Mouse (Mus musculus) forebrain, embryonic 10.5 days (tissue): Measurements from ENCODE around the gene Snrpd2. TPM values are rescaled to one million over a fixed set of nuclear protein-coding genes. Genes with fewer than 3 reads are reported as not detected.

Experiments used
- DNase-seq: peaks from one replicate; pipeline ENCODE4 v3.0.0-alpha.2; 2017; ENCODE audit warnings: low spot score; ENCODE audit errors: extremely low spot score
- H3K27ac ChIP-seq: fragments of 300-500 bp; sonication (generic); 2 replicates; pipeline ENCODE4 v1.5.1; 2016; ENCODE audit warnings: mild to moderate bottlenecking
- H3K27me3 ChIP-seq: fragments of 300-500 bp; sonication (generic); 2 replicates; pipeline ENCODE4 v1.6.1; 2016; ENCODE audit warnings: mild to moderate bottlenecking; ENCODE audit not compliant: poor library complexity, severe bottlenecking
- H3K36me3 ChIP-seq: fragments of 300-500 bp; sonication (generic); replicated peaks from 2 replicates; pipeline ENCODE4 v1.6.1; 2016; ENCODE audit warnings: mild to moderate bottlenecking, moderate library complexity
- H3K4me1 ChIP-seq: fragments of 300-500 bp; sonication (generic); 2 replicates; pipeline ENCODE4 v1.6.1; 2016
- H3K4me3 ChIP-seq: fragments of 300-500 bp; sonication (generic); 2 replicates; pipeline ENCODE4 v1.5.1; 2016; ENCODE audit warnings: mild to moderate bottlenecking, moderate library complexity
- H3K9me3 ChIP-seq: fragments of 300-500 bp; sonication (generic); 2 replicates; pipeline ENCODE4 v1.6.1; 2016; ENCODE audit warnings: mild to moderate bottlenecking, moderate library complexity
- WGBS: fragments of 180-500 bp; shearing (Covaris S2); methylation state at CpG from one replicate; pipeline ENCODE4 v1.1.7; 2016; 5-methylcytosine and 5-hydroxymethylcytosine counted together
- polyA plus RNA-seq: library from polyadenylated mRNA; unstranded; fragments of >200 nt; fragmentation: Nextera tagmentation; extraction: Ambion mirVana; gene quantifications from 2 replicates; pipeline ENCODE4 v1.2.1, GENCODE M21; 2016

The Snrpd2 gene
- polyA plus RNA-seq, 1 experiment from 2014 or later, result 193 TPM

- whole genome bisulfite sequencing, result 4% methylated on average over 17 of the region's 17 CpGs
- Histone ChIP-seq H3K9me3 (no peaks in the 10 kb centered on the region), H3K27me3 (peaks cover 60% of the 10 kb centered on the region), H3K36me3 (no peaks in the 10 kb centered on the region), H3K27ac (peak overlapping the region; percentile 74; the same call in 1 of the 2 replicates), H3K4me3 (peak overlapping the region; percentile 51), H3K4me1 (peaks cover 38% of the 10 kb centered on the region)
- DNase-seq, result peak; percentile 84
Measured at GRCm38 (mm10) chr7:19172874-19173273, 23.4 kb downstream of the Snrpd2 start.

GRCm38 (mm10) chr7:19175708-19176515 lies 26.4 kb downstream of the Snrpd2 start, which contains the start of gene Eml2:
TSS of gene Eml2 (plus strand) at chr7:19176421.
- Histone ChIP-seq H3K36me3 (no peaks in the 10 kb centered on the region), H3K9me3 (no peaks in the 10 kb centered on the region), H3K27me3 (peaks cover 84% of the 10 kb centered on the region), H3K4me1 (peaks cover 61% of the 10 kb centered on the region), H3K27ac (peak within 1 kb of the TSS; percentile 58; the same call in 1 of the 2 replicates), H3K4me3 (peak within 1 kb of the TSS; percentile 55)
- under 1% methylated on average over 30 of the region's 30 CpGs for WGBS
- peak; percentile 55 for DNase-seq

GRCm38 (mm10) chr7:19176516-19176947 lies 27.0 kb downstream of the Snrpd2 start:
- no peaks in the 10 kb centered on the region for H3K9me3 ChIP-seq
- 3% methylated on average over 20 of the region's 21 CpGs for WGBS
- peaks cover 86% of the 10 kb centered on the region for H3K27me3 ChIP-seq
- no peak for DNase-seq
- H3K36me3 ChIP-seq, result no peaks in the 10 kb centered on the region
- H3K27ac ChIP-seq, result peak overlapping the region; percentile 58; the same call in 1 of the 2 replicates
- peak overlapping the region; percentile 55 for H3K4me3 ChIP-seq
- peaks cover 67% of the 10 kb centered on the region for H3K4me1 ChIP-seq

DNA sequence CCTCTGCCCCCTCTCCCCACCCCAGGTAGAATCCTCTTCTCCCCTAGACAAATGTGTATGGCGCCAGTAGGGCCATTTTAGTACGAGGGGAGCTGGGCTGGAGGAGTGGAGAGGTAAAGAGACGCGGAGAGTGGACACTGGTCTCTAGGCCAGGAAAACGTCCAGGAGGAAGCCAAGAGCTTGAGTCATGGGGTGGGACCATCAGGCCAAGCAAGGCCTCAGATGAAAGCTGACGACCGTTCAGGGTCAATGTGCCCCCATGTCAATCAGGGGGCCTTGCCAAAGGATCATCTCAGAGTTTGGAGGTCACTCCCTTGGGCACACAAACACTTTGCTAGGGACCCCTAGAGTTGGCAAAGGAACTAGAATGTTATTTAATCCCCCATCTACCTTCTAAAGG lies 27.7 kb downstream of the Snrpd2 start:
- Histone ChIP-seq H3K27me3 (peaks cover 79% of the 10 kb centered on the region), H3K4me3 (peak overlapping the region; percentile 55; the same call in 1 of the 2 replicates)

DNA sequence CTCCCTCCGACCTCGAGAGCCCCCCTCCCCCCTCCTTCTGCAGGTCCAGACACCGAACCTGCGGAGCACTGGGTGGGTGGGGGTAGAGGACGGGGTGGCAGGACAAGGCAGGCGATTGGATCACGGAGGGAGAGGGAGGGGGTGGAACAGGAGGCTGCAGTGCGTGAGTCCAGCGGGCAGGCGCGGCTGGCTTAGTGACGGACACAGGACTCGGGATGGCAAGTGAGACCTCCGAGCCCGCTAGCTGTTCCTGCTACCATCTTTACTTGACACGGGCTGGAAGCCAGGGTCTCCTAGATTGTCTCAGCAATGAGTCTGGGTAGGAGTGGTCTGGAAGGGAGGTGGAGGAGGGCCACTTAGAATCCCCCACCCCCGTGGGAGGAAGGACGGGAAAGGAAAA lies 28.5 kb downstream of the Snrpd2 start:
- Histone ChIP-seq H3K4me1 (peaks cover 61% of the 10 kb centered on the region), H3K27ac (no peak overlapping the region), H3K27me3 (peaks cover 75% of the 10 kb centered on the region), H3K9me3 (no peaks in the 10 kb centered on the region), H3K36me3 (no peaks in the 10 kb centered on the region), H3K4me3 (peak overlapping the region; percentile 49)
- WGBS, result 9% methylated on average over 18 of the region's 18 CpGs
- DNase-seq, result no peak

More for the DNA sequence above, 27.7 kb downstream of the Snrpd2 start:
- no peaks in the 10 kb centered on the region for H3K9me3 ChIP-seq
- no peaks in the 10 kb centered on the region for H3K36me3 ChIP-seq
- DNase-seq, result no peak
- no peak overlapping the region for H3K27ac ChIP-seq
- H3K4me1 ChIP-seq, result peaks cover 67% of the 10 kb centered on the region
- 67% methylated on average over 7 of the region's 7 CpGs for WGBS

GRCm38 (mm10) chr7:19178443-19179092 lies 29.0 kb downstream of the Snrpd2 start:
- Histone ChIP-seq H3K27ac (peak overlapping the region; percentile 22; the same call in 1 of the 2 replicates), H3K4me3 (peak overlapping the region; percentile 49), H3K9me3 (no peaks in the 10 kb centered on the region), H3K4me1 (peaks cover 57% of the 10 kb centered on the region), H3K27me3 (peaks cover 70% of the 10 kb centered on the region), H3K36me3 (0 out of 2 replicates have a peak, but pooled peaks cover 2% of the 10 kb centered on the region)
- peak; percentile 79 for DNase-seq
- WGBS, result 3% methylated on average over 27 of the region's 27 CpGs

DNA sequence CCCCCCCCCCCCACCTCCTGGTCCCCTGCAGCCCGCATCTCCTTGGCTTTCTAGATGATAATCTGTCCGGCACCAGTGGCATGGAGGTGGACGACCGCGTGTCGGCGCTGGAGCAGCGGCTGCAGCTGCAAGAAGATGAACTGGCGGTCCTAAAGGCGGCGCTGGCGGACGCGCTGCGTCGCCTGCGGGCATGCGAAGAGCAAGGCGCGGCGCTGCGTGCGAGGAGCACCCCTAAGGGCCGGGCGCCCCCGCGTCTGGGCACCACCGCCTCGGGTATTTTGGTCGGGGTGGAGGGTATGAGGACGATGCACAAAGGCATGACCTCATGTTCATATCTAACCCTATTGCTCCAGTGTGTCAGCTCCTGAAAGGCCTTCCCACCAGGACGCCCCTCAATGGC lies 29.7 kb downstream of the Snrpd2 start:
- peaks cover 57% of the 10 kb centered on the region for H3K4me1 ChIP-seq
- H3K36me3 ChIP-seq, result 0 out of 2 replicates have a peak, but pooled peaks cover 7% of the 10 kb centered on the region
- WGBS, result under 1% methylated on average over 32 of the region's 32 CpGs
- no peaks in the 10 kb centered on the region for H3K9me3 ChIP-seq
- H3K27ac ChIP-seq, result peak overlapping the region; percentile 22
- peak overlapping the region; percentile 49 for H3K4me3 ChIP-seq
- DNase-seq, result peak; percentile 75
- H3K27me3 ChIP-seq, result peaks cover 64% of the 10 kb centered on the region

- Histone ChIP-seq H3K36me3 (0 out of 2 replicates have a peak, but pooled peaks cover 12% of the 10 kb centered on the region), H3K27ac (no peak overlapping the region), H3K27me3 (peaks cover 60% of the 10 kb centered on the region), H3K9me3 (no peaks in the 10 kb centered on the region), H3K4me3 (peak overlapping the region; percentile 49), H3K4me1 (peaks cover 65% of the 10 kb centered on the region)
- no peak for DNase-seq
- 43% methylated on average over 6 of the region's 6 CpGs for WGBS
Measured at GRCm38 (mm10) chr7:19179936-19180335, 30.4 kb downstream of the Snrpd2 start.

- no peaks in the 10 kb centered on the region for H3K9me3 ChIP-seq
- peaks cover 51% of the 10 kb centered on the region for H3K27me3 ChIP-seq
- H3K4me1 ChIP-seq, result peaks cover 65% of the 10 kb centered on the region
- WGBS, result under 1% methylated on average over 27 of the region's 27 CpGs
- peaks cover 17% of the 10 kb centered on the region for H3K36me3 ChIP-seq
- H3K27ac ChIP-seq, result peak overlapping the region; percentile 77
- peak; percentile 62 for DNase-seq
- peak overlapping the region; percentile 62 for H3K4me3 ChIP-seq
Measured at GRCm38 (mm10) chr7:19180862-19181429, 31.4 kb downstream of the Snrpd2 start.

DNA sequence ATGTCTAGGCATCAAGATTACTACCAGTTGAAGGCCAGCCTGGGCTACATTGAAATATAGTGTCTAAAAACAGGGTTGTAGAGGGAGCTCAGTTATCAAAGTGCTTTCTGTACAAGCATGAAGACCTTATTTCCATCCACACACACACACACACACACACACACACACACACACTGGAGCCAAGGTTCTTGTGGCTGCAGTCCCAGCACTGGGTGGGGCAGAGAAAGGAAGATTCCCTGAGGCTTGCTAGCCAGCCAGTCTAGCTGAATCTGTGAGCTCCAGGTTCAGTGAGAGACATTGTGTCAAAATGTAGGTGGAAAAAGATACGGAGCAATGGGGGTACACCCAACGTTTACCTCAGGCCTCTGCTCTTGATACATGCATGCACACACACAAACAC lies 34.7 kb downstream of the Snrpd2 start:
- peak overlapping the region; percentile 70; the same call in 1 of the 2 replicates for H3K27ac ChIP-seq
- no peak for DNase-seq

GRCm38 (mm10) chr7:19184758-19185157 lies 35.2 kb downstream of the Snrpd2 start:
- WGBS, result 89% methylated on average over 6 of the region's 6 CpGs
- H3K27ac ChIP-seq, result peak overlapping the region; percentile 70; the same call in 1 of the 2 replicates
- DNase-seq, result no peak
- no peaks in the 10 kb centered on the region for H3K9me3 ChIP-seq
- H3K4me3 ChIP-seq, result 0 out of 2 replicates have a peak overlapping the region, but pooled peaks have one; percentile 5
- H3K27me3 ChIP-seq, result peaks cover 13% of the 10 kb centered on the region
- H3K36me3 ChIP-seq, result peaks cover 41% of the 10 kb centered on the region
- peaks cover 36% of the 10 kb centered on the region for H3K4me1 ChIP-seq

More for the DNA sequence above, 34.7 kb downstream of the Snrpd2 start:
- H3K36me3 ChIP-seq, result peaks cover 40% of the 10 kb centered on the region
- H3K4me1 ChIP-seq, result peaks cover 41% of the 10 kb centered on the region
- peaks cover 18% of the 10 kb centered on the region for H3K27me3 ChIP-seq
- no peaks in the 10 kb centered on the region for H3K9me3 ChIP-seq
- WGBS, result 90% methylated on average over 2 of the region's 2 CpGs
- no peak overlapping the region for H3K4me3 ChIP-seq

GRCm38 (mm10) chr7:19194676-19195075 lies 45.2 kb downstream of the Snrpd2 start:
- Histone ChIP-seq H3K9me3 (peaks cover 11% of the 10 kb centered on the region), H3K27me3 (no peaks in the 10 kb centered on the region), H3K27ac (no peak overlapping the region), H3K4me3 (no peak overlapping the region), H3K4me1 (no peaks in the 10 kb centered on the region), H3K36me3 (peaks cover 81% of the 10 kb centered on the region)
- no peak for DNase-seq
- WGBS, result 94% methylated on average over 4 of the region's 4 CpGs
